16 mouse cellular contexts compared by ENCODE assay signal in genomic region chr4:127413997-127414964, GRCm38 (mm10). TPM values are rescaled to one million over a fixed set of nuclear protein-coding genes. Genes with fewer than 3 reads are reported as not detected.
DNase-seq lines count a peak whose midpoint lies in the region; ATAC-seq and TF ChIP-seq lines count a peak whose summit lies in the region.
"Had no signal": no experiment of that assay in that cellular context is flagged by ENCODE, and none has a peak within 500 bp of the region (broad histone marks: within the 10 kb centered on the region; RNA-seq: fewer than 3 reads in every experiment).

No protein-coding gene starts in this region.

- H3K9me3 ChIP-seq in forebrain, embryonic 16.5 days (ENCODE audit: control insufficient read depth, low read length): no peaks in the 10 kb centered on the region
- H3K9me3 ChIP-seq in forebrain, postnatal 0 days (ENCODE audit: low read length): no peaks in the 10 kb centered on the region
- no peaks in the 10 kb centered on the region for H3K9me3 ChIP-seq in limb, embryonic 14.5 days (ENCODE audit: control insufficient read depth, low read length)

- TF ChIP-seq CTCF in forebrain, postnatal 0 days (IDR thresholded peaks at IDR 0.05; ENCODE audit: low read depth): no peak

- 41% methylated on average over 14 of the region's 14 CpGs for WGBS in forebrain, embryonic 16.5 days
- 42% methylated on average over 14 of the region's 14 CpGs for WGBS in forebrain, postnatal 0 days
- WGBS in limb, embryonic 14.5 days: 16% methylated on average over 14 of the region's 14 CpGs

- peaks cover 34% of the 10 kb centered on the region for H3K4me1 ChIP-seq in forebrain, embryonic 16.5 days (replicated peaks; ENCODE audit: control insufficient read depth, insufficient read depth, low read length)
- H3K4me1 ChIP-seq in forebrain, postnatal 0 days (ENCODE audit: insufficient read depth): peaks cover 8% of the 10 kb centered on the region; the same call in 1 of the 2 replicates
- H3K4me1 ChIP-seq in limb, embryonic 14.5 days (ENCODE audit: control insufficient read depth, insufficient read depth, low read length): peaks cover 17% of the 10 kb centered on the region

- no peaks in the 10 kb centered on the region for H3K27me3 ChIP-seq in forebrain, embryonic 16.5 days (replicated peaks; ENCODE audit: control insufficient read depth, insufficient read depth, low read length)
- H3K27me3 ChIP-seq in forebrain, postnatal 0 days (ENCODE audit: insufficient read depth, low read length): no peaks in the 10 kb centered on the region
- no peaks in the 10 kb centered on the region for H3K27me3 ChIP-seq in limb, embryonic 14.5 days (ENCODE audit: control insufficient read depth, insufficient read depth, low read length)

- no peak for TF ChIP-seq POLR2A in limb, embryonic 14.5 days (IDR thresholded peaks at IDR 0.05; ENCODE audit: borderline replicate concordance, extremely low read depth, insufficient read depth, insufficient read length)

- no peak overlapping the region for H3K9ac ChIP-seq in forebrain, embryonic 16.5 days (replicated peaks; ENCODE audit: low read depth, low read length)
- H3K9ac ChIP-seq in forebrain, postnatal 0 days: no peak overlapping the region
- no peak overlapping the region for H3K9ac ChIP-seq in limb, embryonic 14.5 days (ENCODE audit: low read depth, low read length, severe bottlenecking)

- no peak for ATAC-seq in forebrain, embryonic 16.5 days
- ATAC-seq in forebrain, postnatal 0 days: no peak
- no peak for ATAC-seq in limb, embryonic 14.5 days (ENCODE audit: low FRiP score, low read depth)

- no peaks in the 10 kb centered on the region for H3K36me3 ChIP-seq in forebrain, embryonic 16.5 days (ENCODE audit: control insufficient read depth, insufficient read depth)
- H3K36me3 ChIP-seq in forebrain, postnatal 0 days (ENCODE audit: insufficient read depth): no peaks in the 10 kb centered on the region
- H3K36me3 ChIP-seq in limb, embryonic 14.5 days (ENCODE audit: control insufficient read depth, insufficient read depth, low read length): no peaks in the 10 kb centered on the region

- no peak for DNase-seq in forebrain, postnatal 0 days
- peak; percentile 43 for DNase-seq in MEL-GATA-1-ER (ENCODE audit: extremely low read depth, low read depth)
- DNase-seq in embryo, embryonic 11 days: peak; percentile 44
- peak; percentile 39 for DNase-seq in limb, embryonic 14.5 days (ENCODE audit: low spot score)
- no peak for DNase-seq in cerebellum, adult 11 months
- DNase-seq in thymus, postnatal 4 days: no peak
- DNase-seq in spleen, adult 18-20 months: no peak
- DNase-seq: gastrocnemius, postnatal 14 days; kidney, adult 2 months; liver; right cerebral cortex, postnatal 4 days; thymus, adult 18-20 months had no signal

- no peak overlapping the region for H3K4me2 ChIP-seq in forebrain, embryonic 16.5 days (ENCODE audit: low read length)
- no peak overlapping the region for H3K4me2 ChIP-seq in forebrain, postnatal 0 days (ENCODE audit: low read depth)
- no peak overlapping the region for H3K4me2 ChIP-seq in limb, embryonic 14.5 days (replicated peaks; ENCODE audit: low read depth, low read length, severe bottlenecking)

- no peak overlapping the region for H3K4me3 ChIP-seq in forebrain, embryonic 16.5 days (replicated peaks; ENCODE audit: low read length)
- H3K4me3 ChIP-seq in forebrain, postnatal 0 days (ENCODE audit: low read depth, low read length): no peak overlapping the region
- no peak overlapping the region for H3K4me3 ChIP-seq in limb, embryonic 14.5 days (replicated peaks; ENCODE audit: low read length)
- H3K4me3 ChIP-seq: erythroblast, embryonic 14.5 days; layer of hippocampus, adult 2 months had no signal

- H3K27ac ChIP-seq in forebrain, embryonic 16.5 days (ENCODE audit: low read length): peak overlapping the region; percentile 6; the same call in 1 of the 2 replicates
- no peak overlapping the region for H3K27ac ChIP-seq in forebrain, postnatal 0 days (ENCODE audit: low read depth, low read length)
- H3K27ac ChIP-seq in limb, embryonic 14.5 days (replicated peaks; ENCODE audit: low read depth, low read length): no peak overlapping the region
- H3K27ac ChIP-seq: layer of hippocampus, adult 2 months; macrophage had no signal

RNA-seq across cellular contexts. Expression of gene Gjb5, which starts 56.3 kb away (rescaled TPM):
- polyA plus RNA-seq in forebrain, embryonic 16.5 days (2015; fragmentation: Nextera tagmentation; extraction: Ambion mirVana): 0.11 and 0.14 TPM in 2 replicates
- total RNA-seq in forebrain, postnatal 0 days (2014; rRNA removed): 0.10 TPM in 1 of 2 replicates, not detected in the other
- polyA plus RNA-seq in forebrain, postnatal 0 days (2015; fragmentation: Nextera tagmentation; extraction: Ambion mirVana): 0.11 TPM in 1 of 2 replicates, not detected in the other
- polyA plus RNA-seq in limb, embryonic 14.5 days (2012; rRNA removed): 0.45 and 0.73 TPM in 2 replicates
- polyA plus RNA-seq in limb, embryonic 14.5 days (2014; fragmentation: Nextera tagmentation; extraction: Ambion mirVana): 0.41 and 0.64 TPM in 2 replicates
- total RNA-seq: layer of hippocampus, adult 2 months had no signal
- polyA plus RNA-seq: erythroblast, embryonic 14.5 days; macrophage had no signal

Comparison
In these comparisons a context has a peak if more than half of its experiments do, and no peak if none do; other contexts are left out.
1. DNase-seq: peak in MEL-GATA-1-ER (single experiment), embryo, embryonic 11 days (single experiment) and limb, embryonic 14.5 days (single experiment); none in forebrain, postnatal 0 days (single experiment), cerebellum, adult 11 months (single experiment), thymus, postnatal 4 days (single experiment) and spleen, adult 18-20 months (0 of 2).